Comparison of ENCODE assay signal across 18 mouse cellular contexts in genomic region chr4:120992284-120992683, GRCm38 (mm10). TPM values are rescaled to one million over a fixed set of nuclear protein-coding genes. Genes with fewer than 3 reads are reported as not detected.
"Had no signal": no experiment of that assay in that cellular context is flagged by ENCODE, and none has a peak within 500 bp of the region (broad histone marks: within the 10 kb centered on the region; RNA-seq: fewer than 3 reads in every experiment).

No protein-coding gene starts in this region.

- H3K9me3 ChIP-seq: limb, embryonic 15.5 days; midbrain, embryonic 15.5 days had no signal

- DNase-seq: kidney, postnatal 25 days; left cerebral cortex, postnatal 4 days; liver, postnatal 0 days; lung, embryonic 14.5 days; right cerebral cortex, postnatal 4 days; thymus, adult 18-20 months; thymus, postnatal 36 days had no signal

- ATAC-seq: intestine, postnatal 0 days; lung, postnatal 0 days; midbrain, embryonic 15.5 days had no signal

- H3K4me3 ChIP-seq: limb, embryonic 12.5 days; limb, embryonic 15.5 days; megakaryocyte, embryonic 14.5 days; midbrain, embryonic 10.5 days; midbrain, embryonic 15.5 days had no signal

- H3K4me1 ChIP-seq: limb, embryonic 12.5 days had no signal

- H3K27me3 ChIP-seq: limb, embryonic 12.5 days; limb, embryonic 15.5 days; megakaryocyte, embryonic 14.5 days; midbrain, embryonic 15.5 days had no signal

- H3K27ac ChIP-seq: kidney, postnatal 0 days; limb, embryonic 12.5 days; limb, embryonic 15.5 days; liver, embryonic 14.5 days; midbrain, embryonic 10.5 days; midbrain, embryonic 15.5 days had no signal

- H3K9ac ChIP-seq: limb, embryonic 12.5 days; limb, embryonic 15.5 days; liver, embryonic 14.5 days; liver, postnatal 0 days; lung, embryonic 14.5 days; midbrain, embryonic 15.5 days had no signal

- H3K36me3 ChIP-seq: limb, embryonic 12.5 days; limb, embryonic 15.5 days; midbrain, embryonic 10.5 days; midbrain, embryonic 15.5 days had no signal

- H3K4me2 ChIP-seq: limb, embryonic 12.5 days; limb, embryonic 15.5 days; liver, embryonic 11.5 days; lung, embryonic 14.5 days; midbrain, embryonic 15.5 days had no signal

RNA-seq across cellular contexts. Expression of gene Col9a2, which starts 46.9 kb away (rescaled TPM):
- polyA plus RNA-seq: kidney, adult 2 months had no signal
